Mouse (Mus musculus) cortical plate, adult 2 months (tissue): ENCODE data around the gene Igfbp7. TPM values are rescaled to one million over a fixed set of nuclear protein-coding genes. Genes with fewer than 3 reads are reported as not detected.

Source experiments
- H3K27ac ChIP-seq: fragments of 200-500 bp; 2 replicates; pipeline ENCODE4 v1.5.1; 2012; ENCODE audit warnings: low read length, control low read depth, inconsistent platforms; ENCODE audit not compliant: insufficient read depth
- H3K4me1 ChIP-seq: fragments of 200-500 bp; 2 replicates; pipeline ENCODE4 v1.6.1; 2011; ENCODE audit warnings: low read length; ENCODE audit not compliant: control insufficient read depth, insufficient read depth
- H3K4me3 ChIP-seq: fragments of 200-500 bp; 2 replicates; pipeline ENCODE4 v1.5.1; 2011; ENCODE audit warnings: mild to moderate bottlenecking, low read length, control low read depth; ENCODE audit not compliant: insufficient read depth
- CTCF ChIP-seq: fragments of 200-500 bp; IDR thresholded peaks from 2 replicates; pipeline ENCODE4 v1.5.1; 2011; ENCODE audit warnings: mild to moderate bottlenecking, control low read depth, low read length; ENCODE audit not compliant: insufficient read depth; ENCODE audit errors: extremely low read depth
- POLR2A ChIP-seq: fragments of 200-500 bp; IDR thresholded peaks from 2 replicates; pipeline ENCODE4 v1.6.1; 2011; ENCODE audit warnings: mild to moderate bottlenecking, low read length, control low read depth; ENCODE audit not compliant: insufficient read depth; ENCODE audit errors: extremely low read depth
- polyA plus RNA-seq: library from polyadenylated mRNA; depleted of rRNA; stranded (reverse); fragments of >200 nt; gene quantifications from 2 replicates; pipeline ENCODE4 v1.2.3, GENCODE M21; 2012

Igfbp7 gene
- polyA plus RNA-seq, 1 experiment, result 82.1 TPM

- no peak overlapping the region for H3K27ac ChIP-seq
- TF ChIP-seq CTCF, result no peak
- TF ChIP-seq POLR2A, result no peak
- H3K4me1 ChIP-seq, result no peaks in the 10 kb centered on the region
- no peak overlapping the region for H3K4me3 ChIP-seq
Measured at GRCm38 (mm10) chr5:77340033-77340432, 67.8 kb downstream of the Igfbp7 start.

- Histone ChIP-seq H3K27ac (no peak overlapping the region), H3K4me3 (no peak overlapping the region), H3K4me1 (no peaks in the 10 kb centered on the region)
- no peak for TF ChIP-seq CTCF
- TF ChIP-seq POLR2A, result no peak
Measured at GRCm38 (mm10) chr5:77330154-77330553, 77.7 kb downstream of the Igfbp7 start.

DNA sequence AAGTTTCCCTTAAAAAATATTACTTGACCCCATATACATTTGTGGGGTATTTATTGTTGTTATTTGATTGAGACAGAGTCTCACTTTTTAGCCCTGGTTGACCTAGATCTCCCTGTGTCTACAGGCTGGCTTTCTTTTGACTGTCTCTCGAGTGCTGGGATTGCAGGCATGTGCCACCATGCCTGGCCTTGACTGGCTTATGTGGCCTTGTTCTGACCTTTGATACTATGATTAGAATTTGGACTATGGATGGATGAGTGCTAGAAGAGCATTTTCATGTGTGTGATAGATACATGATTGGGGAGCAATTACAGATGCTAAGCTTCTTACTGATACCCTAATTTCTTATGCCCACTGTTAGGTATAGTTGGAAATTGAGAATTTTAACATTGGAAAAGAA is 82.9 kb downstream of the Igfbp7 start:
- no peak overlapping the region for H3K27ac ChIP-seq
- H3K4me3 ChIP-seq, result no peak overlapping the region
- TF ChIP-seq POLR2A (no peak), CTCF (no peak)
- no peaks in the 10 kb centered on the region for H3K4me1 ChIP-seq

- TF ChIP-seq CTCF (no peak), POLR2A (no peak)
- Histone ChIP-seq H3K4me1 (0 out of 2 replicates have a peak, but pooled peaks cover 2% of the 10 kb centered on the region), H3K4me3 (no peak overlapping the region), H3K27ac (no peak overlapping the region)
Measured at GRCm38 (mm10) chr5:77314986-77315385, 92.9 kb downstream of the Igfbp7 start.

DNA sequence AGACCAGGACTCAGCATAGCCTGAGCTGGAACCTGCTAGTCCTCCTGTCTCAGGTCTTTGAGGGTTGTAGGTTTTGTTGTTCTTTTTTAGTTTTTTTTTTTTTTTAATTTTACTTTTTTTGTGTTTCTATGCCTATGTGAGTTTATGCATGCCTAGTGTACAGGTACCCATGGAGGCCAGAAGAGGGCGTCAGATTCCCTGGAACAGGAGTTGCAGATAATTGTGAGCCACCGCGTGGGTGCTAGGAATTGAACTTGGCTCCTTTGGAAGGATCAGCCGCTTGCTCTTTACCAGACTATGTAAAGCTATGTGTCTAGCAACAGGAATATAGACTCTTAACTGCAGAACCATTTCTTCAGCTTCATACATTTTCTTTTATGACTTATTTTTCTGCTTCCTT is 93.6 kb downstream of the Igfbp7 start:
- Histone ChIP-seq H3K4me1 (0 out of 2 replicates have a peak, but pooled peaks cover 2% of the 10 kb centered on the region), H3K4me3 (no peak overlapping the region), H3K27ac (no peak overlapping the region)
- TF ChIP-seq CTCF (no peak), POLR2A (no peak)

DNA sequence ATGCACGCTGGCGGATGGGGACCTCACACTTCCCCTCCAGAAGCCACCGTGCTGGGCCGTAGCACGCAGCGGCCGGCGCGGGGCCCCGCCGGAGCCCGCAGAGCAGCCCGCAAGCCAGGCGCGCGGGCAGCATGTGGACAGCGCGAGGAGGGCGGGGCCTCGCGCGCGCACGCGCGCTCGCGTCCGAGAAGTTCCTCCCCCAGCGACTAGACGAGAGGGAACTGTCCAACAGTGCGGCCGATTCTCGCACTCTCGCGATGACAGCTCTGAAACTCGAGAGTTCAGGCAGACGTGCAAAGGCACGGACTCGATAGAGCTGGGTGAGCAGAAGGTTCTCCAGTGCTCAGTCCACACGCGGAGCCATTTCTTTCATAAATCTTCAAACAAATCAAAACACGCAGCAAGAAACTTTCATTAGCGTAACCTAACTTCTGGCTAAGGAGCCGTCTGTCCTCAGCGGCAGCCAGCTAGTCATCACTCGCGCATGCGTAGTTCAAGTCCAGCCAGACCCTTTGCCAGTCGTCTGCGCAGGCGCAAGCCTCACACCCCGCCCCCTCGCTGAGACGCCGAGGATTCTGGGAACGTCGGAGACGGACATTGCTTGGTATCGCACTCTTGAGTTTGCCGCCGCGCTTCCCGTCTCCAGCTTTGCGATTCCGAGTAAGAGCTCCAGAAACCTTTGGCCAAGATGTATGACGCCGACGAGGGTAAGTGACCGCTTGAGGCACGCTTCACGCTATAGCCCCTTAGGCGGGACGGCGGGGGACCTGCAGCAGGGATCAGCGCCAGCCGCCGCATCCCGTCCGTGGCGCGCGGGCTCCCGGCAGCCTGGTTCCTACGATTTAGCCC is 97.7 kb downstream of the Igfbp7 start, which contains the start of the genes Noa1 and Polr2b:
Noa1 (minus strand) TSS at position 161 of the 849 bp plus-strand sequence.
Polr2b (plus strand) TSS at position 224 of the 849 bp plus-strand sequence.
- peaks cover 6% of the 10 kb centered on the region; the same call in 1 of the 2 replicates for H3K4me1 ChIP-seq
- TF ChIP-seq POLR2A, result peak; percentile 79
- TF ChIP-seq CTCF, result no peak
- peak within 1 kb of the TSS; percentile 50 for H3K4me3 ChIP-seq
- H3K27ac ChIP-seq, result peak within 1 kb of the TSS; percentile 53

DNA sequence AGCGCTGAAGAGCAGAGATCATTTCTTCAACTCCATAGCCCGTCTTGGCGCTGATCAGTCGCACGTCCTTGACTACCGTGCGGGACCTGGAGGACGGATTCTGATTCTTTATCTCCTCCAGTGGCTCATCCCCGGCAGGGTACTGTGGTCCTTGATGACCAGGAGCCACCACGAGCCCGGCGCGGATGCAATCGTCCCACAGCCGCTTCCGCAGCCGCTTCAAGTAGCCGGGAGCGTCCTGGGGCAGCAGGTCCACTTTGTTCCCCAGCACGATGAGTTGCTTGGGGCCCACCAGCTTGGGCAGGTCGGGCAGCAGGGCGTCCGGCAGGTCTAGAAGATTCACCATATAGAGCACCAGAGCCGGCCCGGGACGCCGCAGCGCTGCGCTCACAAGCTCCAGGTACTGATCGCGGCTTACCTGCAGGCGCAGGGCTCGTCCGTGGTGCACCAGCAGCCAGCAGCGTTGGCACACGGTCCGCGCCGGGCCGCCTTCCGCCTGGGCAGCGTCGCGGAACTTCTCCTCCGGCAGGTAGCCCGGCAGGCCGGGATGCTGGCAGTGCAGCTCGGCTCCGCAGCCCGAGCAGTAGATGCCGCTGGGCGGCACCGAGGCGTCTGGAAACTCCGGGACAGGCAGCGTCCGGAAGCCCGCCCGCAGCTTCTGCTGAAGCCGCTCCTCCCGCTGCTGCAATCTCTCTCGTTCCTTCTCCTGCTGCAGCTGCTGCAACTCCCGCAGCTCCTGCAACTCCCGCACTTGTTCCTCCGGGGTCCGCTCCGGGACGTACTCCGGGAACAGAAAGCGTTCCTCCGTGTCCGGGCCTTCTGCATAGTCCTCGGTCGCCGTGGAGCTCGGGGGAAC is 98.6 kb downstream of the Igfbp7 start:
- no peak for TF ChIP-seq POLR2A
- no peak for TF ChIP-seq CTCF
- no peak overlapping the region for H3K27ac ChIP-seq
- peak overlapping the region; percentile 50 for H3K4me3 ChIP-seq
- H3K4me1 ChIP-seq, result peaks cover 6% of the 10 kb centered on the region; the same call in 1 of the 2 replicates

GRCm38 (mm10) chr5:77307821-77308553 is 99.9 kb downstream of the Igfbp7 start:
- H3K27ac ChIP-seq, result no peak overlapping the region
- H3K4me1 ChIP-seq, result peaks cover 6% of the 10 kb centered on the region; the same call in 1 of the 2 replicates
- H3K4me3 ChIP-seq, result peak overlapping the region; percentile 50
- no peak for TF ChIP-seq CTCF
- no peak for TF ChIP-seq POLR2A

DNA sequence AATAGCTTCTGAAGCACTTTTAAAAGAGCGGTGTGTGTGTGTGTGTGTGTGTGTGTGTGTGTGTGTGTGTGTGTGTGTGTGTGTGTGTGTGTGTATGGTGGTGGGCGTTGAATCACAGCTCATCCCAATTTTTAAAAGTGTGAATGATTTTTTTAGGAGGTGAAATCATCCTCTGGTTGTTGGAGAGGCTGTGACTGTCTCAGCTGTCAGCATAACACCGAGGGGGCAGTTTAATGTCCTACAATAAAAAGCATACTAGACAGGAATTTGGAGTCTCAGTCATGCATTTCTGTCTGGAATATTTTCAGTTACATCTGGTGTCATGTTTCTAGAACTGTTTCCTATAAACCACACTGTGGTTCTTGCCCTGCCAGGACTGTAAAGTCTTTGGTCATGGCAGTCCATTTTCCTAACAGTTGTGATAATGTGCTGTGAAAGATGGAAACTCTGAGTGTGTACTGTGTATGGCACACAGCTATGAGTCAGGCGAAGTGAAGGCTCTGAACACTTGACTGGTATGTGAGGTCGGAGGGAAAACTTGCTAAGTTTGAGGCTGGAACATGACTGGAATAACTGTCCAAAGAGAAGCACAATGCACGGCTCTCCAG is 106.4 kb downstream of the Igfbp7 start:
- Histone ChIP-seq H3K4me3 (no peak overlapping the region), H3K27ac (no peak overlapping the region), H3K4me1 (peaks cover 2% of the 10 kb centered on the region; the same call in 1 of the 2 replicates)
- no peak for TF ChIP-seq CTCF
- no peak for TF ChIP-seq POLR2A
